Mouse (Mus musculus) cerebellum, adult 2 months (tissue): ENCODE results near the gene Gli3.

Source experiments
- CTCF ChIP-seq: fragments of 200-500 bp; IDR thresholded peaks from 2 replicates; pipeline ENCODE4 v1.5.1; 2011; ENCODE audit warnings: low read depth, mild to moderate bottlenecking, control low read depth, low read length, moderate library complexity, borderline replicate concordance; ENCODE audit not compliant: insufficient read depth
- POLR2A ChIP-seq: fragments of 200-500 bp; IDR thresholded peaks from 2 replicates; pipeline ENCODE4 v1.6.1; 2011; ENCODE audit warnings: low read length, control low read depth, borderline replicate concordance; ENCODE audit not compliant: insufficient read depth

DNA sequence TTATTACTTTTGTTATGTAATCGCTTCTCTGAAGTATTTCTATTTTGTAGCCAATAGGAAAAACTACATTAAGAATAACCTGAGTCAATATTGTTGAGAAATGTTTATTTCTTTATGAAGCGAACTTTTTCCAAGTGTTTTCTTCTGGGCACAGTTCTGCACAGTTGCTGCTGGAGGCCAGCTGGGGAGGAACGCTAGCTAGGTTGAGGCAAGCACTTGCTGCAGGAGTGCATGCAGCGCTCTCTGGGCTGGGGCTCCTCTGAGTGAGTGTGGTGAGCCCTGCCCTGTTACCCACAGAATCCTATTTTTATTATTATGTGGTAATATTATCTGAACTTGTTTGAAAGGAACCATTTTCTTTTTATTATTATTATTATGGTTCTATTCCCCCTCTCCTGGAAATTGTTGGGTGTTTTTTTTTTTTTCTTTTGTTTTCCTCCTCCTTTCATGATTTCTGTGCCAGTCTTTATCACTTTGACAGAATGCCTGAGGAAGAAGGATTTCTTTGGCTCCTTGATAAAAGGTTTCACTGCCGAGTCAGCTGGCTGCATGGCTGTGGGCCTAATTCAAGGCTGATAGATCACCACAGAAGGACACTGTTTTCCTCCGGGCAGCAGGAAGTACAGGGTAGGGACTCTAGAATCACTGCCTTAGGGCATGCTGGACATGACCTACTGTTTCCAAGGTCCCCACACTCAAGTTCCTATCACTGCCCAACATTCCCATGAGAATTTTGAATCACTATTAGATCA lies 225.2 kb downstream of the Gli3 start:
- TF ChIP-seq CTCF (no peak), POLR2A (no peak)
